In genomic region chr13:63410578-63411298, GRCm38 (mm10) we compare ENCODE assay signal across 12 mouse cellular contexts.
DNase-seq lines count a peak whose midpoint lies in the region; ATAC-seq and TF ChIP-seq lines count a peak whose summit lies in the region.
"Had no signal": no experiment of that assay in that cellular context is flagged by ENCODE, and none has a peak within 500 bp of the region (broad histone marks: within the 10 kb centered on the region; RNA-seq: fewer than 3 reads in every experiment).

No protein-coding gene starts in this region.

- peak overlapping the region; percentile 48 for H3K27ac ChIP-seq in heart, embryonic 13.5 days (replicated peaks)
- peak overlapping the region; percentile 85 for H3K27ac ChIP-seq in liver, embryonic 14.5 days
- H3K27ac ChIP-seq: hindbrain, embryonic 12.5 days; midbrain, embryonic 10.5 days had no signal

- intact Hi-C loops in left cerebral cortex, postnatal 14 days (cut with DNase I), result no loop called here

- no peak overlapping the region for H3K9ac ChIP-seq in heart, embryonic 13.5 days
- peak overlapping the region; percentile 59 for H3K9ac ChIP-seq in liver, embryonic 14.5 days (replicated peaks)
- H3K9ac ChIP-seq: hindbrain, embryonic 12.5 days had no signal

- 58% methylated on average over 9 of the region's 9 CpGs for WGBS in heart, embryonic 13.5 days
- WGBS in liver, embryonic 14.5 days (ENCODE audit: insufficient replicate concordance), result 21% methylated on average over 9 of the region's 9 CpGs

- TF ChIP-seq CTCF in liver, embryonic 14.5 days (IDR thresholded peaks at IDR 0.05; ENCODE audit: low read depth), result no peak

- TF ChIP-seq EP300 in liver, embryonic 14.5 days (IDR thresholded peaks at IDR 0.05; ENCODE audit: low read depth), result peak; percentile 72

- no peak overlapping the region for H3K4me2 ChIP-seq in heart, embryonic 13.5 days
- H3K4me2 ChIP-seq in liver, embryonic 14.5 days (ENCODE audit: low read depth), result peak overlapping the region; percentile 76
- H3K4me2 ChIP-seq: hindbrain, embryonic 12.5 days had no signal

- ATAC-seq in heart, embryonic 13.5 days (ENCODE audit: extremely low read depth, insufficient number of reproducible peaks, low FRiP score, low TSS enrichment), result no peak
- ATAC-seq in liver, embryonic 14.5 days (ENCODE audit: insufficient read depth), result peak; percentile 95
- ATAC-seq: forebrain, embryonic 14.5 days had no signal

- no peaks in the 10 kb centered on the region for H3K36me3 ChIP-seq in heart, embryonic 13.5 days
- H3K36me3 ChIP-seq in erythroblast, embryonic 14.5 days (ENCODE audit: control insufficient read depth), result peaks cover 7% of the 10 kb centered on the region
- no peaks in the 10 kb centered on the region for H3K36me3 ChIP-seq in liver, embryonic 14.5 days (replicated peaks; ENCODE audit: control insufficient read depth, insufficient read depth, low read depth)
- H3K36me3 ChIP-seq: hindbrain, embryonic 12.5 days had no signal

- no peak overlapping the region for H3K4me3 ChIP-seq in heart, embryonic 13.5 days
- H3K4me3 ChIP-seq in erythroblast, embryonic 14.5 days (replicated peaks), result peak overlapping the region; percentile 49
- peak overlapping the region; percentile 1 to 35; a peak in 3 of 4 replicates for H3K4me3 ChIP-seq in liver, embryonic 14.5 days (ENCODE audit: insufficient read depth in 1 of 2, low read depth in 2 of 2, low read length in 2 of 2)
- H3K4me3 ChIP-seq: hindbrain, embryonic 12.5 days; midbrain, embryonic 10.5 days had no signal

- peaks cover 23% of the 10 kb centered on the region for H3K4me1 ChIP-seq in heart, embryonic 13.5 days
- peaks cover 49% of the 10 kb centered on the region for H3K4me1 ChIP-seq in erythroblast, embryonic 14.5 days (ENCODE audit: control insufficient read depth)
- peaks cover 28 to 36% of the 10 kb centered on the region in 2 experiments for H3K4me1 ChIP-seq in liver, embryonic 14.5 days (replicated peaks; ENCODE audit: control insufficient read depth in 2 of 2, insufficient read depth in 2 of 2, low read length in 1 of 2)
- H3K4me1 ChIP-seq: hindbrain, embryonic 12.5 days; midbrain, embryonic 10.5 days had no signal

- H3K9me3 ChIP-seq in heart, embryonic 13.5 days, result no peaks in the 10 kb centered on the region
- no peaks in the 10 kb centered on the region for H3K9me3 ChIP-seq in erythroblast, embryonic 14.5 days (ENCODE audit: control insufficient read depth, low read length)
- no peaks in the 10 kb centered on the region for H3K9me3 ChIP-seq in liver, embryonic 14.5 days (ENCODE audit: control insufficient read depth, low read length)
- H3K9me3 ChIP-seq: hindbrain, embryonic 12.5 days; midbrain, embryonic 10.5 days had no signal

- DNase-seq in heart, adult 9 months (ENCODE audit: low spot score in 2 of 2), result no peak
- peak; percentile 51 for DNase-seq in CD4-positive, CD25-positive, alpha-beta regulatory T cell, adult 2 months (ENCODE audit: low read depth, low spot score)
- peak; percentile 49 to 65 (median 62) for DNase-seq in liver, embryonic 14.5 days (ENCODE audit: low read depth in 3 of 3, low spot score in 3 of 3)
- DNase-seq in layer of hippocampus, postnatal 10 days (ENCODE audit: low spot score in 2 of 2), result no peak
- DNase-seq in left cerebral cortex, postnatal 14 days (ENCODE audit: low spot score in 2 of 2), result no peak
- no peak for DNase-seq in adrenal gland, postnatal 10 days
- DNase-seq: cerebellum, postnatal 36 days had no signal

- no peaks in the 10 kb centered on the region for H3K27me3 ChIP-seq in heart, embryonic 13.5 days (replicated peaks)
- no peaks in the 10 kb centered on the region for H3K27me3 ChIP-seq in erythroblast, embryonic 14.5 days (ENCODE audit: control insufficient read depth)
- H3K27me3 ChIP-seq in liver, embryonic 14.5 days (ENCODE audit: control insufficient read depth, insufficient read depth, low read length), result no peaks in the 10 kb centered on the region
- H3K27me3 ChIP-seq: hindbrain, embryonic 12.5 days had no signal

Comparison
In these comparisons a context has a peak if more than half of its experiments do, and no peak if none do; other contexts are left out.
1. DNase-seq: peak in CD4-positive, CD25-positive, alpha-beta regulatory T cell, adult 2 months (single experiment) and liver, embryonic 14.5 days (3 of 3); none in heart, adult 9 months (0 of 2), layer of hippocampus, postnatal 10 days (0 of 2), left cerebral cortex, postnatal 14 days (0 of 2) and adrenal gland, postnatal 10 days (single experiment).